Mouse (Mus musculus) midbrain, embryonic 11.5 days (tissue): ENCODE data around the gene Rnf43. TPM values are rescaled to one million over a fixed set of nuclear protein-coding genes. Genes with fewer than 3 reads are reported as not detected.
A peak's percentile ranks its signal among the peaks of the same experiment; 100 is the strongest.

Experiments
- ATAC-seq: fragments of 200-750 bp; cut with Nextera tagmentation; 2 replicates; pipeline ENCODE4 v1.8.0; 2017; ENCODE audit warnings: moderate TSS enrichment, moderate library complexity; ENCODE audit not compliant: low FRiP score
- DNase-seq: peaks from one replicate; pipeline ENCODE4 v3.0.0; 2015; ENCODE audit warnings: low spot score; ENCODE audit errors: missing footprints
- H3K27ac ChIP-seq: fragments of 300-500 bp; sonication (generic); 2 replicates; pipeline ENCODE4 v1.5.1; 2014; ENCODE audit warnings: low read depth, low read length
- H3K27me3 ChIP-seq: fragments of 300-500 bp; sonication (generic); 2 replicates; pipeline ENCODE4 v1.6.1; 2014; ENCODE audit warnings: mild to moderate bottlenecking, low read length, moderate library complexity, mixed read lengths; ENCODE audit not compliant: control insufficient read depth, insufficient read depth
- H3K36me3 ChIP-seq: fragments of 300-500 bp; sonication (generic); 2 replicates; pipeline ENCODE4 v1.6.1; 2014; ENCODE audit warnings: mild to moderate bottlenecking, low read length, moderate library complexity, mixed read lengths; ENCODE audit not compliant: control insufficient read depth, insufficient read depth
- H3K4me1 ChIP-seq: fragments of 300-500 bp; sonication (generic); 2 replicates; pipeline ENCODE4 v1.6.1; 2014; ENCODE audit warnings: low read length; ENCODE audit not compliant: control insufficient read depth, insufficient read depth
- H3K4me2 ChIP-seq: fragments of 300-500 bp; sonication (generic); 2 replicates; pipeline ENCODE4 v1.6.1; 2014; ENCODE audit warnings: mild to moderate bottlenecking, moderate library complexity
- H3K4me3 ChIP-seq: fragments of 300-500 bp; sonication (generic); 2 replicates; pipeline ENCODE4 v1.5.1; 2014; ENCODE audit warnings: low read depth, low read length
- H3K9ac ChIP-seq: fragments of 300-500 bp; sonication (generic); 2 replicates; pipeline ENCODE4 v1.6.1; 2014; ENCODE audit warnings: low read length
- H3K9me3 ChIP-seq: fragments of 300-500 bp; sonication (generic); 2 replicates; pipeline ENCODE4 v1.6.1; 2016; ENCODE audit warnings: low read length; ENCODE audit not compliant: control insufficient read depth
- WGBS: fragments of 180-500 bp; shearing (Covaris S2); extraction: QIAGEN DNeasy Blood & Tissue Kit; methylation state at CpG from one replicate; pipeline ENCODE4 v1.1.7; 2014; 5-methylcytosine and 5-hydroxymethylcytosine counted together
- polyA plus RNA-seq: library from polyadenylated mRNA; unstranded; fragments of >200 nt; fragmentation: Nextera tagmentation; extraction: Ambion mirVana; gene quantifications from 2 replicates; pipeline ENCODE4 v1.2.1, GENCODE M21; 2014

Rnf43 gene
- polyA plus RNA-seq, 1 experiment from 2014 or later: 0.61 TPM

DNA sequence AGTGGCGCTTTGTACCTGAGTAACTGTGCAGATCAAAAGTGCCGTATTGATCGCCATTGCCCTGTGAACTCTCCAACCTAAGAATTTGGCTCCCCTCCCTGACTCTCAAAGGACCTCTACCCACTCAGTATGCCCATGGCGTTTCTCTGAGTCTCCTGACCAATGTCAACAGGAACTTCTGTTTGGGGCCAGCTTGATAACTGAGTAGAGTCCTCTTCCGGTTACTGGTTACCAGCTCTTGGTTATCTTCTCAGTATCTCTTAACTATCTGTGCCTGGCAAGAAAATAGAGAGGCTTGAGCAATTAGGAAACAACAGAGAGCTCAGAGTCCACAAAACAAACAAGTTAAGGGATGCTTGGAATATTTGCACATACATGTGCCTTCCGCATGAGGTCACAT is 38.6 kb downstream of the Rnf43 start:
- H3K4me1 ChIP-seq: no peaks in the 10 kb centered on the region

DNA sequence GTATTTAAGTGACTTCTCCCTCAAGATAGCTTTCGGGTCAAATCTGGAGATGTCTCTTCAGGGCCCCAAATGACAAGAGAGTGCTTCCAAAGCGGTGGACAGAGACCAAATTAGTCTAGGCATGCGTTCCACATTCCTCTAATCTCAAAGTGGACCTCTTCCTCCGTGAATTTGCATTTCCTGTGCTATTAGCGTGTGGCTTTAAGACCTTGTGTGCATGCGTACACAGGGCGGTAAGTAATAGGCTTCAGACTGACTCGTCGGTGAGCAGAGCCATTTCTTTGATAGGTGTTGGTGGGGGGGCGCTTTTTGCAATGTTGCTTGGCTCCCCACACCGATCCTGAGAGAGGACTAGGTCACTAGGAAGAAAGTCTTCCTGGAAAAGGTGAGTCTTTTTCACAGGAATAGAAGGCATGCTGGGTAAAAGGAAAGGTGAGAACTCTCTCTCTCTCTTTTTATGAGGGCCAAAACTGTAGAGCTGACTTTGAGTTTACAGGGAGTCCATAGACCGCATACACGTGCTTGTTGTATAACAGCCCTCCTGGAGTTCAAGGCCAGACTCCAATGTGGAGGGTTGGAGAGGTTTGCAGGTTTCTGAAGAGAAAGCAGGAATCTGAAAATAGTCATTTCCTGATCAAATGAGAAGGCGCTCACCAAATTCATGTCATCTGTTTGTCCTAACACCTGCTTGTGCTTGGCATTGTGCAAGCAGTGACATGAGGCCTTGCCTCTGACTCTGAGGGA is 39.5 kb downstream of the Rnf43 start:
- ATAC-seq (no peak), DNase-seq (peak; percentile 12)
- WGBS: 86% methylated on average over 14 of the region's 14 CpGs

More for the DNA sequence above, 38.6 kb downstream of the Rnf43 start:
- Histone ChIP-seq H3K36me3 (no peaks in the 10 kb centered on the region), H3K4me3 (no peak overlapping the region), H3K27ac (no peak overlapping the region), H3K4me2 (no peak overlapping the region), H3K9ac (no peak overlapping the region), H3K9me3 (no peaks in the 10 kb centered on the region), H3K27me3 (no peaks in the 10 kb centered on the region)
- WGBS: 91% methylated on average over 6 of the region's 6 CpGs
- no peak for ATAC-seq
- DNase-seq: no peak

DNA sequence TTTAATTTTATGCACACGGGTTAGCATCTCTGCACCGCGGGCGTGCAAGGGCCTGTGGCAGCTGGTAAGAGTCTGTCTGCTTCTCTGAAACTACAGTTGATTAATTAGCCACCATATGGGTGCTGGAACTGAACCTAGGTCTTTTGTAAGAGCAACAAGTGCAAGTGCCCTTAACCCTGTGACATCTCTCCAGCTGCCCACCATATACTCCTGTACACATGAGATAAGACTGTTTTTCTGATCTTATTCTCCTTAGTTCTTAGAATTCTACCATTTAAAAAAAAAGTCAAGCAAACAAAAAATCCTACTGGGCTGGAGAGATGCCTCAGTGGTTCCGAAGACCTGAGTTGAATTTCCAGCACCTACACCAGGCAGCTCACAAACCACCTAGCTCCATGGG is 41.1 kb downstream of the Rnf43 start:
- Histone ChIP-seq H3K4me2 (no peak overlapping the region), H3K9me3 (no peaks in the 10 kb centered on the region), H3K27ac (no peak overlapping the region), H3K36me3 (no peaks in the 10 kb centered on the region), H3K27me3 (no peaks in the 10 kb centered on the region), H3K4me1 (no peaks in the 10 kb centered on the region; the same call in 1 of the 2 replicates), H3K9ac (no peak overlapping the region), H3K4me3 (no peak overlapping the region)
- ATAC-seq (no peak), DNase-seq (peak; percentile 76)
- WGBS: 97% methylated on average over 5 of the region's 5 CpGs

More for the DNA sequence above, 39.5 kb downstream of the Rnf43 start:
- H3K9me3 ChIP-seq: no peaks in the 10 kb centered on the region
- H3K27ac ChIP-seq: no peak overlapping the region
- H3K4me3 ChIP-seq: no peak overlapping the region
- no peaks in the 10 kb centered on the region; the same call in 1 of the 2 replicates for H3K4me1 ChIP-seq
- H3K9ac ChIP-seq: no peak overlapping the region
- no peaks in the 10 kb centered on the region for H3K27me3 ChIP-seq
- H3K36me3 ChIP-seq: no peaks in the 10 kb centered on the region
- H3K4me2 ChIP-seq: no peak overlapping the region

DNA sequence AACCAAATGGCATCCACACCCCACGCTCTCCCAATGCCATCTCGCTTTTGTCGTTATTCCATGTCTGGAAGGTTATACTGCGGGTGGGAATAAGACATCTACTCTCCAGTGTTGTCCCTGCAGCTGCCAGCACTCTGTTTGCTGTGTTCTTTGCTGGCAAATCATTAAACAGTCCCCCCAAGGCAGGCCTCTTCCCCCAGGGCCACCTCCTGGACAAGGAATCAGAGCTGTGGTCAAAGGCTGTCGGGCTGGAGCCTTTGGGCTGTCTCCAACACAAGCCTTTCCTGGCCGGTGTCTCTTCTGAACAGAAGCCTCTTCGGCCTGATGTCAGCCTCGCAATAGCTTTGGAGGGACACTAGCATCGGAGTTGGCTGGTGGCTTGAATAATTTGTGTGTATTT is 41.8 kb downstream of the Rnf43 start:
- no peak overlapping the region for H3K9ac ChIP-seq
- H3K27me3 ChIP-seq: no peaks in the 10 kb centered on the region
- WGBS: 91% methylated on average over 9 of the region's 9 CpGs
- H3K27ac ChIP-seq: no peak overlapping the region
- no peaks in the 10 kb centered on the region for H3K36me3 ChIP-seq
- H3K9me3 ChIP-seq: no peaks in the 10 kb centered on the region
- H3K4me2 ChIP-seq: no peak overlapping the region
- H3K4me1 ChIP-seq: no peaks in the 10 kb centered on the region; the same call in 1 of the 2 replicates
- no peak for DNase-seq
- no peak for ATAC-seq
- no peak overlapping the region for H3K4me3 ChIP-seq

DNA sequence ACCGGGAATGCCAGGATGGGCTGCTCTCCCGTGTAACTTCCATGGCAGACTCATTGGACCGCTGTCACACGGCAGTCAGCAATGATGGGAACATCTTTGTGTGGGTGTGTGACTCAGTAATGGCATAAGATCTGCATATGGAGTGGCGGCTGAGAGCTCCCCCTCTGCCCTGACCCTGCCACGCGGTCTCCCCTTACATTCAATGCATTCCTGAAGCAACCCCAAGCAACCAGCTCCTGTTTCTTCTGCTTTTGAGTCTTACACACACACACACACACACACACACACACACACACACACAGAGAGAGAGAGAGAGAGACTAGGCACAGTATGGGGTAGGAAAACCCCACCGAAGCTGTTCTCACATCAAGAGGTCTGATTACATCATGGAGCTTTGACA is 45.0 kb downstream of the Rnf43 start:
- Histone ChIP-seq H3K27ac (no peak overlapping the region), H3K4me3 (no peak overlapping the region), H3K36me3 (no peaks in the 10 kb centered on the region), H3K4me2 (no peak overlapping the region), H3K9me3 (no peaks in the 10 kb centered on the region), H3K9ac (no peak overlapping the region), H3K27me3 (peaks cover 3% of the 10 kb centered on the region; the same call in 1 of the 2 replicates), H3K4me1 (peaks cover 2% of the 10 kb centered on the region; the same call in 1 of the 2 replicates)
- peak; percentile 57; the same call in 1 of the 2 replicates for ATAC-seq
- no peak for DNase-seq
- WGBS: 37% methylated on average over 8 of the region's 8 CpGs

DNA sequence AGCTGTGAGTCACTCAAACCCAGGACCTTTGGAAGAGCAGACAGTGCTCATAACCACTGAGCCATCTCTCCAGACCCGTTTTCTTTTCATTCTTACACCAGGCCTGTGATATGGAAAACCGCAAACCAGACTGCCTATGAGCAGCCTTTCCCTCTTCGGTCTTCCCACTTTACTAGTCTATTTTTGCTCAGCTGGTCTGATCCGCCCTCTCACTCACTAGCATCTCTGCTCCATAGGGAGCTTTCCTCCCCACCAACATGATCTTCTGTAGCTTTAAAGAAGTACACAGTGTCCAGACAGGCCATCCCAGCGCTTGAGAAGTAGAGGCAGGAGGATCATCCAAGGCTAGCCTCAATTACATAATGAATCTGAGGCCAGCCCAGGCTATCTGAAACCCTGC is 46.5 kb downstream of the Rnf43 start:
- Histone ChIP-seq H3K9me3 (no peaks in the 10 kb centered on the region), H3K27me3 (peaks cover 3% of the 10 kb centered on the region; the same call in 1 of the 2 replicates), H3K27ac (no peak overlapping the region), H3K9ac (no peak overlapping the region), H3K36me3 (no peaks in the 10 kb centered on the region), H3K4me1 (peaks cover 2% of the 10 kb centered on the region; the same call in 1 of the 2 replicates), H3K4me3 (no peak overlapping the region), H3K4me2 (no peak overlapping the region)
- whole genome bisulfite sequencing: 80% methylated on average over 5 of the region's 5 CpGs
- DNase-seq (no peak), ATAC-seq (no peak)

DNA sequence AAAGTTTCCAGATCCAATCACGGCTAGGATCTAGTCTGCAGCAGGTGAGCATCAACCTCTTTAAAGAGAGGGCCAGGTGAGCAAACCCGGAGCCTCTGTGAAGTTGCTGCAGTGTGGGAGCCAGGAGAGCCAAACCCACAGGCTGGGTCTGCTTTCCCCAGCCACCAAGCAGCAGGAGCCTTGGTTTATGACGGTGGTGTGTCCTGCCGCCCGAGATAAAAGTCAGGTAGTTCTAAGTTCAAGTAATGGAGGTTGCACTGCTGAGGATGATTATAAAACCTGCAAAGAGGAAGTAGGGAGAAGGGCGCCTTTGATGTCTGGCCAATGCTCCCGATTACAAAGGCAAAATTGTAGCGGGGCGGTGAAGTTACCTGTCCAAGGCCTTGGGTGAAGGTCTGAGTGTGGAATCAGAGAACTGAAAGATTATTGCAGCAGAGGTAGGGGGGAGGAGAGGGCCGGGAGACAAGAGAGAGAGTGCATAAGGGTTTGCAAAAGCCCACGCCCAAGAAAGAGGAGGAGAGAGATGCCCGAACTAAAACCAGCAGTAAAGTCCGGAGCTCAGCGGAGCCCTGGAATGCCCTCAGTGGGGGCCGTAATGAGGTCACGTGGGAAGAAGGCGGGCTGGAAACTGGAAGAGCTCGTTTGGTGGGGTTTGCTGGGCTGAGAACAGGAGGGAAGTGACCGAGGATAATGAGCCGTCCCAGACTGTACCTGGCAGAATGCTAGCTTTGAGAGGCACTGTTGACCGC is 47.2 kb downstream of the Rnf43 start:
- peak overlapping the region; percentile 26; the same call in 1 of the 2 replicates for H3K9ac ChIP-seq
- no peak overlapping the region for H3K4me3 ChIP-seq
- DNase-seq (no peak), ATAC-seq (no peak)
- peak overlapping the region; percentile 20; the same call in 1 of the 2 replicates for H3K4me2 ChIP-seq
- no peaks in the 10 kb centered on the region for H3K36me3 ChIP-seq
- H3K27ac ChIP-seq: no peak overlapping the region
- peaks cover 2% of the 10 kb centered on the region; the same call in 1 of the 2 replicates for H3K4me1 ChIP-seq
- peaks cover 3% of the 10 kb centered on the region; the same call in 1 of the 2 replicates for H3K27me3 ChIP-seq
- 12% methylated on average over 21 of the region's 21 CpGs for WGBS
- H3K9me3 ChIP-seq: no peaks in the 10 kb centered on the region

DNA sequence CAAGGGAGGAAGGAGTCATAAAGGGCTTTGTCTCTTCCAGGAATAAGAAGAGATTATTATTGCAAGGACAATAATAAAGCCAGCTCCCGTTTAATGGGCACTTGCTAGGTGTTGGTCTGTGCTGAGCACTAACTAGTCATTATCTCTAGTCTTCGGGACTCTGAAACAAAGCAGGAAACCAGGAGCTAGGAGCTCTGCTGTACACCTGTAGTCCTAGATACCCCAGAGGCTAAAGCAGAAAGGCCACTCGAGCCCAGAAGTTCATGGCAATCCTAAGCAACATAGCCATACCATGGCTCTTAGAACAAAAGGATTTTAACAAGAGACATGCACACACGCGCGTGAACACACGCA is 47.7 kb downstream of the Rnf43 start:
- H3K36me3 ChIP-seq: no peaks in the 10 kb centered on the region
- DNase-seq (no peak), ATAC-seq (no peak)
- peak overlapping the region; percentile 26; the same call in 1 of the 2 replicates for H3K9ac ChIP-seq
- H3K9me3 ChIP-seq: no peaks in the 10 kb centered on the region
- H3K4me2 ChIP-seq: peak overlapping the region; percentile 20; the same call in 1 of the 2 replicates
- no peak overlapping the region for H3K27ac ChIP-seq
- H3K4me3 ChIP-seq: no peak overlapping the region
- 59% methylated on average over 7 of the region's 7 CpGs for whole genome bisulfite sequencing
- H3K4me1 ChIP-seq: peaks cover 2% of the 10 kb centered on the region; the same call in 1 of the 2 replicates
- H3K27me3 ChIP-seq: peaks cover 3% of the 10 kb centered on the region; the same call in 1 of the 2 replicates

DNA sequence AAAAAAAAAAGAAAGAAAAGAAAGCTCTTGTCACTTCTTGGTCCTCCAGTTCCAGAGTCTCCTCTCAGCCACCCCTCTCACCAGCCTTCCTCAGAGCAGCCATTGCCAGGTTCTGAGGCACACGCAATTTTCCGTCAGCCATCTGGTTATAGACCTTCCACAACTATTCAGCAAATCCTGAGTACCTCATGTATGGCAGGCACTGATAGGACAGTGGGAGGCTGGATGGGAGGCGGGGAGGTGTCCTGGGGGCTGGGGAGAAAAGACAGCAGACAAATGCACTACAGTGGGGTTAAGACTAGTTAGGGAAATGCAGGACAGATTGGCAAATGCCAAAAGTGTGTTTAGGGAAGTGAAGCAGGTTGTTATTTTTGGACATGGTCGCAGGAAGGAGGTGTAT is 49.7 kb downstream of the Rnf43 start:
- H3K4me2 ChIP-seq: no peak overlapping the region
- ATAC-seq (no peak), DNase-seq (no peak)
- peaks cover 3% of the 10 kb centered on the region; the same call in 1 of the 2 replicates for H3K27me3 ChIP-seq
- H3K36me3 ChIP-seq: no peaks in the 10 kb centered on the region
- no peak overlapping the region for H3K9ac ChIP-seq
- no peak overlapping the region for H3K4me3 ChIP-seq
- 85% methylated on average over 4 of the region's 4 CpGs for WGBS
- H3K9me3 ChIP-seq: no peaks in the 10 kb centered on the region
- H3K4me1 ChIP-seq: peaks cover 2% of the 10 kb centered on the region; the same call in 1 of the 2 replicates
- no peak overlapping the region for H3K27ac ChIP-seq
